In the genomic region with DNA sequence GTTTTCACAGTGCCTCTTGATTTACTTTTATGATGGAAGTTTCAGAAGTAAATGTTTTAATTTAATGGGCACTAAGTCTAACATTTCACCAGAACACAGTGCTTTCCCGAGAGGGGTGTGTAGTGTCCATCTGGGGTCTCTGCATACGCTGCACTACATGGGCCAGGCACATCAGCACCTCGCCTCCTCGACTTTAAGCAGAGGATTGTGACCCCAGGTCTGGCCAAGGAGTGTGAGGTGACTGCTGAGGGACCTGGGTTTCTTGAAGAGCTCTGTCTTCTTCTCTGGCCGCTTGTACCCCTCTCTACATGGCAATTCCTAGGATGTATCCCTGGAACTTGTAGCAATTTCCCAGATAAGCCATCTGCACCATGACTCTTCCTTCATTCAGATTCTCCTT, we compare ENCODE assay signal across 22 mouse cellular contexts.
DNase-seq lines count a peak whose midpoint lies in the region; ATAC-seq lines count a peak whose summit lies in the region.
"Had no signal": no experiment of that assay in that cellular context is flagged by ENCODE, and none has a peak within 500 bp of the region (broad histone marks: within the 10 kb centered on the region; RNA-seq: fewer than 3 reads in every experiment).

No protein-coding gene starts in this region.

- 90% methylated on average over 5 of the region's 5 CpGs for WGBS in heart, embryonic 10.5 days
- whole genome bisulfite sequencing in intestine, embryonic 14.5 days = 82% methylated on average over 5 of the region's 5 CpGs
- WGBS in intestine, embryonic 15.5 days = 84% methylated on average over 5 of the region's 5 CpGs
- 89% methylated on average over 5 of the region's 5 CpGs for WGBS in limb, embryonic 10.5 days

- intact Hi-C loops in heart, postnatal 14 days (cut with DNase I) = no loop called here
- intact Hi-C loops in heart, postnatal 10 days (cut with DNase I) = no loop called here

- no peak overlapping the region for H3K4me2 ChIP-seq in intestine, embryonic 14.5 days (ENCODE audit: low read length)
- no peak overlapping the region for H3K4me2 ChIP-seq in intestine, embryonic 15.5 days (replicated peaks)

- no peaks in the 10 kb centered on the region for H3K27me3 ChIP-seq in heart, embryonic 10.5 days (ENCODE audit: insufficient read depth, poor library complexity, severe bottlenecking)
- no peaks in the 10 kb centered on the region for H3K27me3 ChIP-seq in intestine, embryonic 14.5 days (replicated peaks; ENCODE audit: control insufficient read depth, insufficient read depth, low read length)
- H3K27me3 ChIP-seq in intestine, embryonic 15.5 days (replicated peaks) = no peaks in the 10 kb centered on the region
- H3K27me3 ChIP-seq in limb, embryonic 10.5 days (ENCODE audit: low read depth, poor library complexity, severe bottlenecking) = no peaks in the 10 kb centered on the region
- H3K27me3 ChIP-seq: CH12.LX, Patski had no signal

- H3K9ac ChIP-seq in intestine, embryonic 14.5 days (ENCODE audit: low read length) = no peak overlapping the region
- no peak overlapping the region for H3K9ac ChIP-seq in intestine, embryonic 15.5 days

- no peaks in the 10 kb centered on the region; the same call in 1 of the 2 replicates for H3K9me3 ChIP-seq in heart, embryonic 10.5 days
- H3K9me3 ChIP-seq in intestine, embryonic 14.5 days (ENCODE audit: control insufficient read depth, low read length) = peaks cover 10% of the 10 kb centered on the region; the same call in 1 of the 2 replicates
- H3K9me3 ChIP-seq in intestine, embryonic 15.5 days = no peaks in the 10 kb centered on the region
- no peaks in the 10 kb centered on the region for H3K9me3 ChIP-seq in limb, embryonic 10.5 days (replicated peaks)

- peak; percentile 74 for DNase-seq in heart, adult 11 months
- no peak for DNase-seq in heart, postnatal 14 days
- peak; percentile 58 for DNase-seq in heart, embryonic 10.5 days (ENCODE audit: low spot score)
- DNase-seq in heart, postnatal 10 days = no peak
- peak; percentile 43 for DNase-seq in intestine, embryonic 14.5 days (ENCODE audit: low spot score)
- DNase-seq in limb, embryonic 10.5 days (ENCODE audit: low spot score) = peak; percentile 13
- no peak for DNase-seq in left cerebral cortex, adult 9 months (ENCODE audit: low spot score in 2 of 2)
- DNase-seq: adrenal gland, adult 2 months; adrenal gland, adult 8-10 months; adrenal gland, postnatal 10 days; adrenal gland, postnatal 14 days; adrenal gland, postnatal 25 days; adrenal gland, postnatal 36 days; B cell, adult 2 months; cerebellum, adult 11 months; cerebellum, adult 11-12 months had no signal

- peaks cover 6% of the 10 kb centered on the region; the same call in 1 of the 2 replicates for H3K36me3 ChIP-seq in heart, embryonic 10.5 days
- H3K36me3 ChIP-seq in intestine, embryonic 14.5 days (ENCODE audit: control insufficient read depth, insufficient read depth, low read length) = no peaks in the 10 kb centered on the region
- H3K36me3 ChIP-seq in intestine, embryonic 15.5 days = no peaks in the 10 kb centered on the region
- 0 out of 2 replicates have a peak, but pooled peaks cover 5% of the 10 kb centered on the region for H3K36me3 ChIP-seq in limb, embryonic 10.5 days
- H3K36me3 ChIP-seq: G1E had no signal

- no peak overlapping the region for H3K27ac ChIP-seq in heart, embryonic 10.5 days
- no peak overlapping the region for H3K27ac ChIP-seq in intestine, embryonic 14.5 days (ENCODE audit: low read depth)
- no peak overlapping the region for H3K27ac ChIP-seq in intestine, embryonic 15.5 days
- no peak overlapping the region for H3K27ac ChIP-seq in limb, embryonic 10.5 days

- no peak overlapping the region for H3K4me3 ChIP-seq in heart, embryonic 10.5 days
- no peak overlapping the region for H3K4me3 ChIP-seq in intestine, embryonic 14.5 days (ENCODE audit: low read depth, low read length)
- no peak overlapping the region for H3K4me3 ChIP-seq in intestine, embryonic 15.5 days (replicated peaks)
- no peak overlapping the region for H3K4me3 ChIP-seq in limb, embryonic 10.5 days

- ATAC-seq in intestine, embryonic 14.5 days (replicated peaks; ENCODE audit: low FRiP score, low TSS enrichment, low read depth) = no peak
- no peak for ATAC-seq in intestine, embryonic 15.5 days
- ATAC-seq: activated CD4-positive, CD25-positive, alpha-beta regulatory T cell, adult 4 months; CD4-positive, CD25-positive, alpha-beta regulatory T cell, adult 4 months; Patski had no signal

- H3K4me1 ChIP-seq in heart, embryonic 10.5 days = no peaks in the 10 kb centered on the region
- H3K4me1 ChIP-seq in intestine, embryonic 14.5 days (replicated peaks; ENCODE audit: control insufficient read depth, insufficient read depth, low read length) = no peaks in the 10 kb centered on the region
- H3K4me1 ChIP-seq in intestine, embryonic 15.5 days (replicated peaks) = no peaks in the 10 kb centered on the region
- no peaks in the 10 kb centered on the region for H3K4me1 ChIP-seq in limb, embryonic 10.5 days

Comparison
In these comparisons a context has a peak if more than half of its experiments do, and no peak if none do; other contexts are left out.
1. DNase-seq: peak in heart, adult 11 months (single experiment), heart, embryonic 10.5 days (single experiment), intestine, embryonic 14.5 days (single experiment) and limb, embryonic 10.5 days (single experiment); none in heart, postnatal 14 days (0 of 2), heart, postnatal 10 days (0 of 2) and left cerebral cortex, adult 9 months (0 of 2).